Mouse (Mus musculus) liver, embryonic 15.5 days (tissue): Measurements from ENCODE around the gene Dapk1. TPM values are rescaled to one million over a fixed set of nuclear protein-coding genes. Genes with fewer than 3 reads are reported as not detected.

Source experiments
- ATAC-seq: fragments of 200-750 bp; cut with Nextera tagmentation; 2 replicates; pipeline ENCODE4 v1.8.0; 2017; ENCODE audit warnings: moderate number of reproducible peaks, mild to moderate bottlenecking, moderate library complexity; ENCODE audit not compliant: insufficient read depth
- H3K27ac ChIP-seq: fragments of 300-500 bp; sonication (generic); replicated peaks from 2 replicates; pipeline ENCODE4 v1.5.1; 2015; ENCODE audit warnings: mild to moderate bottlenecking, inconsistent platforms
- H3K27me3 ChIP-seq: fragments of 300-500 bp; sonication (generic); 2 replicates; pipeline ENCODE4 v1.6.1; 2015; ENCODE audit warnings: mild to moderate bottlenecking, inconsistent platforms
- H3K36me3 ChIP-seq: fragments of 300-500 bp; sonication (generic); replicated peaks from 2 replicates; pipeline ENCODE4 v1.6.1; 2015; ENCODE audit warnings: moderate library complexity, mild to moderate bottlenecking, inconsistent platforms
- H3K4me1 ChIP-seq: fragments of 300-500 bp; sonication (generic); replicated peaks from 2 replicates; pipeline ENCODE4 v1.6.1; 2015; ENCODE audit warnings: inconsistent platforms
- H3K4me2 ChIP-seq: fragments of 300-500 bp; sonication (generic); 2 replicates; pipeline ENCODE4 v1.6.1; 2015; ENCODE audit warnings: moderate library complexity, mild to moderate bottlenecking, inconsistent platforms
- H3K4me3 ChIP-seq: fragments of 300-500 bp; sonication (generic); replicated peaks from 2 replicates; pipeline ENCODE4 v1.5.1; 2015; ENCODE audit warnings: mild to moderate bottlenecking, inconsistent platforms
- H3K9ac ChIP-seq: fragments of 300-500 bp; sonication (generic); 2 replicates; pipeline ENCODE4 v1.6.1; 2015; ENCODE audit warnings: moderate library complexity, mild to moderate bottlenecking, inconsistent platforms
- H3K9me3 ChIP-seq: fragments of 300-500 bp; sonication (generic); replicated peaks from 2 replicates; pipeline ENCODE4 v1.6.1; 2016; ENCODE audit warnings: inconsistent platforms
- WGBS: fragments of 180-500 bp; shearing (Covaris S2); methylation state at CpG from one replicate; pipeline ENCODE4 v1.1.7; 2015; ENCODE audit warnings: mixed read lengths; ENCODE audit not compliant: insufficient replicate concordance; 5-methylcytosine and 5-hydroxymethylcytosine counted together
- polyA plus RNA-seq: library from polyadenylated mRNA; unstranded; fragments of >200 nt; fragmentation: Nextera tagmentation; extraction: Ambion mirVana; gene quantifications from 2 replicates; pipeline ENCODE4 v1.2.1, GENCODE M21; 2015

Dapk1 gene
- polyA plus RNA-seq, 1 experiment from 2014 or later, result 6.8 TPM

DNA sequence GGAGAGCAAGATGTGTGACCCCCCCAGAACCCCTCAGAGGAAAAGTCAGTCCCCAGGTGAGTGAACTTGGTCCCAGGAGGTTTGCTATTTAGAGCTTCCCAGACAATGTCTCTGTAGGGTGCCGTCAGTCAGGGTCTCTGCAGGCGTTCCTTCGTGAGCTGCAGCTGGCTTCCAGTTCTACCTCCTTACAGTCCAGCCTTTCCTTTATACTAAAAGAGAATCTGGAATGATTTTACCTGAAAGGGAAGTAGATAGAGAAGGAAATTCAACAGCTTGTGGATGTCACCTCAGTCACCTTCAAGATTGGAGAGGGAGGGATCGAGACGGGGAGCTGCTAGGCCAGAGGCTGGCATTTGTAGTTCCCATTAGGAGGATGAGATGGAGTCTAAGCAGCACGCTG is 14.3 kb downstream of the Dapk1 start:
- Histone ChIP-seq H3K4me2 (no peak overlapping the region), H3K4me3 (no peak overlapping the region), H3K27me3 (no peaks in the 10 kb centered on the region), H3K9ac (no peak overlapping the region), H3K4me1 (peaks cover 50% of the 10 kb centered on the region), H3K9me3 (no peaks in the 10 kb centered on the region), H3K27ac (no peak overlapping the region), H3K36me3 (no peaks in the 10 kb centered on the region)
- no peak for ATAC-seq
- 80% methylated on average over 6 of the region's 6 CpGs for WGBS

DNA sequence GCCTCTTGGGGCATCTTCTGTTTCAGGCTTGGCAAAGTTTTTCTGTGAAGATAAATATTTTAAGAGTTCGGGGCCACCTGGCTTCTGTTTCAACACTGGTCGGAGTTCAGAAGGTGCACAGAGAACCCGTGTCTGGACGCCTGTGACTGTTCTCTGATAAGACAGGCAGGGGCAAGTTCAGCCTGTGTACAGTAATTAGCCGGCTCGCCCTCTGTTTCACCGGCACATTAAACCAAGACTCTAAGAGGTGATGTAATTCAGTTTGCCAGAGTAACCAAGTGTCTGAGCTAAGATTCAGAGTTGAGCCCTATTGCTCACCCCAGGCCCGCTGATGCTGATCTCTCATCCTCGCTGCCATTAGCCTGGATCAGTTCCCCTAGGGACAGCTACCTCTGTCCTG is 16.5 kb downstream of the Dapk1 start:
- Histone ChIP-seq H3K9me3 (no peaks in the 10 kb centered on the region), H3K4me3 (no peak overlapping the region), H3K27me3 (no peaks in the 10 kb centered on the region), H3K36me3 (no peaks in the 10 kb centered on the region), H3K4me2 (peak overlapping the region; percentile 27), H3K9ac (no peak overlapping the region), H3K27ac (no peak overlapping the region), H3K4me1 (peaks cover 37% of the 10 kb centered on the region)
- peak; percentile 36; the same call in 1 of the 2 replicates for ATAC-seq
- 22% methylated on average over 9 of the region's 9 CpGs for WGBS

DNA sequence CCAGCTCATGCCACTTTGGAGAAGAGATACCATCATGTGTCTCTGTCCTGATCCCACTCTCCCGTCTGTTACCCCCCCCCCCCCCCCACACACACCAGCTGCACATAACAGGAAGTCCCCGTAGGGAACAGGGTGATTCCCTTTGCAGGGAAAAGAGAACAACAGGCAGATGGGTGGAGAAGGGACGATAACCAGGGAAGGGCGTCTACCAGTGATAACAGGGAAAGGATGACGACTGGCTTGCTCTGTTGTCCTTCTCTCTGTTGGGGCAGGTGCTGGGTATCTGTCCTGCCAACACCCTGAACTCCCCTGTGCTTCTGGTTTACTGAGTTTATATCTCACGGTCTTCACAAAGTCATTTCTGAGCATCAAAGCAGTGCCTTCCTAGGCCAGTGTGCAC is 18.0 kb downstream of the Dapk1 start:
- Histone ChIP-seq H3K27ac (no peak overlapping the region), H3K9ac (no peak overlapping the region), H3K36me3 (no peaks in the 10 kb centered on the region), H3K9me3 (no peaks in the 10 kb centered on the region), H3K4me1 (peaks cover 37% of the 10 kb centered on the region), H3K27me3 (no peaks in the 10 kb centered on the region), H3K4me3 (no peak overlapping the region), H3K4me2 (peak overlapping the region; percentile 18; the same call in 1 of the 2 replicates)
- 13% methylated on average over 6 of the region's 6 CpGs for WGBS
- peak; percentile 63 for ATAC-seq

DNA sequence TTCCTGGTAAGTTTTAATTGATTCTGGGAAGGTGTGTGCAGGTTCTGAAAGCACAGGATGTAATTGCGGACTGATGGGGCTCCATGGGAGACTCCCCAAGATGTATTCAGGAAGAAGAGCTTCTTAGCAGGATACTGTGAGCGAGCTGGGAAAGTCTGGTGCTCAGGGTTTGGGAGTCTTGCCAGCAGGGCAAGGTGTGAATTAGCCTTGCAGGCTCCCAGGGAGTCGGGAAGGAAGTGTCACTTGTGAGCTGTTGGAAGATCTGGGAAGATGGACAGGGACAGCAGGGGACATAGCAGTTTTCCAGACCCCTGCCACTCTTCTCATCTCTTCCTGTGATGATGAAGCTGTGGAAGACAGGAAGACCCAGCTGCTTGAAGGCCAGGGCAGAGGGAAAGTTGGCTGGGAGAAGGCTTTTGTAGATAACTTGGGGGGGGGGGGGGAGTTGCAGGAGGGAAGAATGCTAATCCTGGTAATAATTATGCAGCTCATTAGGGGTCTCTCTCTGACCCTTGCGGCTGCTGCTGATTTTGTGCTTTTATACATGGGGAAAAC is 19.7 kb downstream of the Dapk1 start:
- H3K4me3 ChIP-seq, result no peak overlapping the region
- no peaks in the 10 kb centered on the region for H3K27me3 ChIP-seq
- no peak for ATAC-seq
- peaks cover 37% of the 10 kb centered on the region for H3K4me1 ChIP-seq
- H3K9me3 ChIP-seq, result no peaks in the 10 kb centered on the region
- 69% methylated on average over 4 of the region's 4 CpGs for WGBS
- no peak overlapping the region for H3K4me2 ChIP-seq
- H3K36me3 ChIP-seq, result no peaks in the 10 kb centered on the region
- H3K9ac ChIP-seq, result no peak overlapping the region
- H3K27ac ChIP-seq, result no peak overlapping the region

DNA sequence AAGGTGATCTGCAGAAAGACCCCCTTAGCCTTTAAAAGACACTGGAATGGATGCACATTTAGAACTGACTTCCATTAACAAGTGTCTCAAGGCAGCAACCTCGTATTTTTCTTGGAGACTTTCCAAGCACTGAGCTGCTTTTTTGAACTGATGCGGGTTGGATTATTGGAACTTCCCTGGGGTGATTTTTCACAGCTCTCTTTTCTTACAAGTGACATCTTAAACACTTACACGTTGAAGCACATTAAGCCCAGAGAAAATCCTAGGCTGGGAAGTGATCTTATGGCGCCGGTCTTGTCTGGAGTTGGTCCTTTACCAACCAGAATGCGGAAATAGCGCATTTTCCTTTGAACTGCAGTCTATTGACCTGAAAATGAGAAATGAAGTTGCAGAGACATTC is 23.8 kb downstream of the Dapk1 start:
- no peak for ATAC-seq
- H3K27ac ChIP-seq, result no peak overlapping the region
- no peaks in the 10 kb centered on the region for H3K36me3 ChIP-seq
- no peaks in the 10 kb centered on the region for H3K9me3 ChIP-seq
- peaks cover 6% of the 10 kb centered on the region for H3K4me1 ChIP-seq
- 79% methylated on average over 7 of the region's 7 CpGs for WGBS
- H3K9ac ChIP-seq, result no peak overlapping the region
- no peaks in the 10 kb centered on the region for H3K27me3 ChIP-seq
- H3K4me2 ChIP-seq, result no peak overlapping the region
- no peak overlapping the region for H3K4me3 ChIP-seq

DNA sequence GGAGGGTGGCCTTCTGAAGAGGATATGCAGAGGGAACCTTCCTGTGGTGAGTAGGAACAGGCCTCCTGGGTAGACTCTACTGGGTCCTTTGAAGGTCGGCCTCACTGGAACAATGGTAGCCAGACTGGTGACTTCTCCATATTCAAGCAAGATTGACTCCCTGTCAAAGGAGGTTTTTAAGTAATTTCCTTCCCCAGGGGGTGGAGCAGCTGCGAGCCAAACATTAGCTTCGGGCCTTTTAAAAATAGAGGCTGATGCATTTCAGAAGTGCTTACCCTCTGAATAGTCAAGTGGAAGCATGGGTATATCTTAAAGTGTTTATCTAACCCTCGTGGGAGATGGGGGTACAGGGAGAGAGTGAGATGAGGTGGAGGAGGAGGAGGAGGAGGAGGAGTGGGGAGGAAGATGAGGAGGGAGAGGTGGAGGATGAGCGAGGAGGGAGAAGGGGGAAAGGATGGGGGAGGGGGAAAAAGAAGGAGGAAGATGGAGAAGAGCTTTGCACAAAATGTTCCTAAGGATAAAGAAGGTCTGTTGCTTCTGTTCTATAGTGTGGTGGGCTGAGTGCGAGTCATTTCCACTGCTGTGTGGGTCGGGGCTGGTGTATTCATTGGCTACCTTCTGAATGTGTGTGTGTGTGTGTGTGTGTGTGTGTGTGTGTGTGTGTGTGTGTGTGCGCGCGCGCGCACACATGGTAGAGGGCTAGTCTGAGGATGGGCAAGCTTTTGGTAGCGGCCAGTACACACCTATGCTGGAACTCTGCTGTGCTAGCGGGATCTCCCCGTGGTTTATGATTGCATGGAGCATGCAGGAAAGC is 26.3 kb downstream of the Dapk1 start:
- 55% methylated on average over 15 of the region's 15 CpGs for WGBS
- H3K4me3 ChIP-seq, result no peak overlapping the region
- no peak for ATAC-seq

DNA sequence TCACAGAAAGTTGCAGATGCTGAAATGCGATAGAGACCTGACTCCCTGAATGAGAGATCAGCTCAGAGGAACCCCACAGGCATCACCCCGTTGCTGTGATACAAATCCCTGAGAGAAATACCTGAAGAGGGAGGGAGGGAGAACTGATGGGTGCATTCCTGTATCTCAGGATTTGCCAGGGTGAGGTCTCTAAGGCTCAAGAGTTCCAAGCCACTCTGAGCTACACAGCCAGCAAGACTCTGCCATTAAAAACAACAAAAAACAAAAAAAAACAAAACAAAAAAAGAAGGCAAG is 26.9 kb downstream of the Dapk1 start:
- Histone ChIP-seq H3K36me3 (no peaks in the 10 kb centered on the region), H3K27ac (no peak overlapping the region), H3K9ac (no peak overlapping the region), H3K4me2 (no peak overlapping the region), H3K27me3 (no peaks in the 10 kb centered on the region), H3K4me1 (no peaks in the 10 kb centered on the region; the same call in 1 of the 2 replicates), H3K9me3 (no peaks in the 10 kb centered on the region), H3K4me3 (no peak overlapping the region)
- ATAC-seq, result no peak
- WGBS, result 63% methylated on average over 2 of the region's 2 CpGs

More for the DNA sequence above, 26.3 kb downstream of the Dapk1 start:
- Histone ChIP-seq H3K4me1 (no peaks in the 10 kb centered on the region; the same call in 1 of the 2 replicates), H3K9ac (no peak overlapping the region), H3K27me3 (no peaks in the 10 kb centered on the region), H3K4me2 (no peak overlapping the region), H3K36me3 (no peaks in the 10 kb centered on the region), H3K9me3 (no peaks in the 10 kb centered on the region), H3K27ac (no peak overlapping the region)

DNA sequence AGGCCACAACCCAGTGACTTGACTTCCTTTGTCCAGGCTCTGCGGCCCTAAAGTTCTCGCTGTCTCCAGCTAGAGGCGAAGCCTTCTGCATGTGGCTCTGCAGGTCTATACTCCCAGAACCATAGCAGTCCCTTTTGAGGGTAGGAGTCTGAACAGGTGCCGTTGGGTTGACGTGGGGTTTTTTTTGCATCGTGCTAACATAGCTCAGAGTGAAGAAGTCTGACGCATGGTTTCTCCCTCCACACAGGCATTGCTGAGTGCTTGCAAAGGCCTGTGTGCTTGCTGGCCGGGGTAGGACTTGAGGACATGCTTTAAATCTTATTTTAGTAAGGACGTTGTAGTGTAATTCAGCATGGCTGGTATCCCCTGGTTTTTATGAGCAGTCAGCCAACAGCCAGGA is 27.7 kb downstream of the Dapk1 start:
- no peak overlapping the region for H3K4me2 ChIP-seq
- no peaks in the 10 kb centered on the region for H3K9me3 ChIP-seq
- no peak for ATAC-seq
- no peak overlapping the region for H3K27ac ChIP-seq
- H3K9ac ChIP-seq, result no peak overlapping the region
- no peaks in the 10 kb centered on the region; the same call in 1 of the 2 replicates for H3K4me1 ChIP-seq
- WGBS, result 77% methylated on average over 9 of the region's 9 CpGs
- no peaks in the 10 kb centered on the region for H3K27me3 ChIP-seq
- H3K36me3 ChIP-seq, result no peaks in the 10 kb centered on the region
- no peak overlapping the region for H3K4me3 ChIP-seq

DNA sequence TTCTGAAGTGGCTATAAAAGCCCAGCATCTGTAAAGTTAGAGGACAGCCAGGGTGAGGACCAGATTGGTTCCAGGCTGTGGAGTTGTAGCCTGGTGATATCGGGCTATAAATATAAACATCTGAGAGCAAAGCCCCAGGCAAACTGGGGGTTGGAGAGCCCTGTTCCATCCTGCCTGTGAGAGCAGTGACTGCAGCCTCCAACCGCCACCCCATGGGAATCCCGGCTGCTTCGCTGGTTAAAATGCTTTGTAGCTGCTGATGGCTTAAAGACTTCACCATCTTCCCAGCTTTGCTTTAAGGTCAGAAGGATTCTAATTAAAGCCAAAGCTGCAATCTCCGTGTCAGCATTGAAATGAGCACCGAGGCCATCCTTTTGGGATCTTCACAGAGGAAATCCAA is 32.2 kb downstream of the Dapk1 start:
- Histone ChIP-seq H3K4me1 (no peaks in the 10 kb centered on the region), H3K27ac (no peak overlapping the region), H3K4me3 (no peak overlapping the region), H3K9me3 (no peaks in the 10 kb centered on the region), H3K4me2 (no peak overlapping the region), H3K9ac (no peak overlapping the region), H3K27me3 (no peaks in the 10 kb centered on the region), H3K36me3 (no peaks in the 10 kb centered on the region)
- ATAC-seq, result no peak
- 71% methylated on average over 6 of the region's 6 CpGs for WGBS

DNA sequence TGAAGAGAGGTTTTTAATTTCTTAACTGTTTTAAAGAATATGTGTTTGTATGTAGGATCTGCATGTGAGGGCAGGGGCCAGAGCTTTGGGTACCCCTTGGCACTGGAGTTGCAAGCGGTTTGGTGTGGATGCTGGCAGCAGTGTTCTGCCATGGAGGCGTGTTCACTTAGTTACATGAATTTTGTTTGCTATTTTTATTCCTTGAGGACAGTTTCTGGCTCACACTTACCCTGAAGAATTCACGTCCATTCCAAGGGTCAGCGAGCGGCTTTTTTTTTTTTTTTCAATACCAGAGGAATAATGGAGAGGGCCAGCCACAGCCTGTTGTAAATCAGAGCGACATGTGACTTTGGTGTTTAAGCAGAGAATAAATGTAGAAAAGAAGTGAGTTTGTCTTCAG is 33.9 kb downstream of the Dapk1 start:
- no peak overlapping the region for H3K27ac ChIP-seq
- H3K4me2 ChIP-seq, result no peak overlapping the region
- H3K9me3 ChIP-seq, result no peaks in the 10 kb centered on the region
- H3K4me3 ChIP-seq, result no peak overlapping the region
- H3K9ac ChIP-seq, result no peak overlapping the region
- no peaks in the 10 kb centered on the region for H3K27me3 ChIP-seq
- no peak for ATAC-seq
- 66% methylated on average over 6 of the region's 6 CpGs for WGBS
- H3K36me3 ChIP-seq, result no peaks in the 10 kb centered on the region
- H3K4me1 ChIP-seq, result 0 out of 2 replicates have a peak, but pooled peaks cover 6% of the 10 kb centered on the region

DNA sequence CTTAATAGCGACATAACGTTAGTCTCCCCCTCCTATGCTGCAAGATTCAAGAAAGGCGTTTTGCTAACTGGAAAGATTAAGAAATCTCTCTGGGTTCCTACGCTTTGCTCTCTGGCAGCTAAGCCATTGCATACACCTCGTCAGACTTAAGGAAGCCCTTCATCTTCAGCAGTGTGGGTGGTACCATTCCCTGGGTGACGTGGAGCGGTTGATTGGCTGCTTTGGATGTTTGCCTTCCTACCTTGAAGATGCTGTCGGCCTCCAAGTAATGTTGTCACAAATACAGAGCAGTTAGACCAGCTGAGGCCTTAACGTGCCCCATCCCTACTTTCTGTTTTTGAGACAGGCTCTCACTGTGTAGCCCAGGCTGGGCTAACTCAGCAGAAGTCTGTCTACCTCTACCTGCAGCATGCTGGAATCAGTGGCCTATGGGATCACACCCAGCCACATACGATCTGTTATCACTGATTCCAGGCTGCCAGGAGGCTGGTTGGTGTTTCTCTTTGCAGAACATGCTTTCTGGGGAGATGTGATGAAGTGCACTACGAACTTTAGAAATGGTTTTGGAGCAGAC is 37.8 kb downstream of the Dapk1 start:
- Histone ChIP-seq H3K4me2 (no peak overlapping the region), H3K4me3 (no peak overlapping the region), H3K27ac (no peak overlapping the region), H3K9me3 (no peaks in the 10 kb centered on the region), H3K9ac (no peak overlapping the region), H3K27me3 (no peaks in the 10 kb centered on the region), H3K4me1 (peaks cover 14% of the 10 kb centered on the region), H3K36me3 (no peaks in the 10 kb centered on the region)
- no peak for ATAC-seq
- WGBS, result 61% methylated on average over 11 of the region's 11 CpGs
